Mouse (Mus musculus): Measurements from ENCODE around the gene Erich2.

The Erich2 gene

GRCm38 (mm10) chr2:70562611-70562980 is 54.0 kb downstream of the Erich2 start:
- no peak for DNase-seq (ENCODE audit: low spot score in 2 of 2)

- no peak for DNase-seq (ENCODE audit: low spot score in 2 of 2)
Observed at GRCm38 (mm10) chr2:70562981-70563671, 54.5 kb downstream of the Erich2 start.

GRCm38 (mm10) chr2:70563721-70564645 is 55.4 kb downstream of the Erich2 start:
- DNase-seq (ENCODE audit: low spot score in 2 of 2) = no peak

- DNase-seq (ENCODE audit: low spot score in 2 of 2) = no peak
Observed at GRCm38 (mm10) chr2:70564646-70565315, 56.2 kb downstream of the Erich2 start.

GRCm38 (mm10) chr2:70565651-70566602 is 57.3 kb downstream of the Erich2 start:
- no peak for DNase-seq (ENCODE audit: low spot score in 2 of 2)

- no peak for DNase-seq (ENCODE audit: low spot score in 2 of 2)
Observed at GRCm38 (mm10) chr2:70566603-70566981, 58.0 kb downstream of the Erich2 start.

GRCm38 (mm10) chr2:70567071-70567681 is 58.6 kb downstream of the Erich2 start:
- peak in 1 of 2 experiments; percentile 56 for DNase-seq (ENCODE audit: low spot score in 2 of 2)

- DNase-seq (ENCODE audit: low spot score in 2 of 2) = no peak
Observed at GRCm38 (mm10) chr2:70567682-70568077, 59.1 kb downstream of the Erich2 start.

GRCm38 (mm10) chr2:70568198-70568941 is 59.8 kb downstream of the Erich2 start:
- DNase-seq (ENCODE audit: low spot score in 2 of 2) = no peak

- DNase-seq (ENCODE audit: low spot score in 2 of 2) = no peak
Observed at GRCm38 (mm10) chr2:70571698-70572097, 63.1 kb downstream of the Erich2 start.

- no peak for DNase-seq (ENCODE audit: low spot score in 2 of 2)
Observed at GRCm38 (mm10) chr2:70572251-70572650, 63.6 kb downstream of the Erich2 start.

GRCm38 (mm10) chr2:70573544-70574210 is 65.1 kb downstream of the Erich2 start:
- no peak for DNase-seq (ENCODE audit: low spot score in 2 of 2)

- no peak for DNase-seq (ENCODE audit: low spot score in 2 of 2)
Observed at GRCm38 (mm10) chr2:70588200-70588599, 79.6 kb downstream of the Erich2 start.
